Mouse (Mus musculus) cerebellum, postnatal 25 days (tissue): Measurements from ENCODE around the gene Slc35b2.
A peak's percentile ranks its signal among the peaks of the same experiment; 100 is the strongest.

ENCODE experiments used
- DNase-seq, 2 experiments: peaks; one replicate each; pipeline ENCODE4 v3.0.0; 2021; ENCODE audit warnings: mixed read lengths in 2 of 2

Slc35b2 gene

DNA sequence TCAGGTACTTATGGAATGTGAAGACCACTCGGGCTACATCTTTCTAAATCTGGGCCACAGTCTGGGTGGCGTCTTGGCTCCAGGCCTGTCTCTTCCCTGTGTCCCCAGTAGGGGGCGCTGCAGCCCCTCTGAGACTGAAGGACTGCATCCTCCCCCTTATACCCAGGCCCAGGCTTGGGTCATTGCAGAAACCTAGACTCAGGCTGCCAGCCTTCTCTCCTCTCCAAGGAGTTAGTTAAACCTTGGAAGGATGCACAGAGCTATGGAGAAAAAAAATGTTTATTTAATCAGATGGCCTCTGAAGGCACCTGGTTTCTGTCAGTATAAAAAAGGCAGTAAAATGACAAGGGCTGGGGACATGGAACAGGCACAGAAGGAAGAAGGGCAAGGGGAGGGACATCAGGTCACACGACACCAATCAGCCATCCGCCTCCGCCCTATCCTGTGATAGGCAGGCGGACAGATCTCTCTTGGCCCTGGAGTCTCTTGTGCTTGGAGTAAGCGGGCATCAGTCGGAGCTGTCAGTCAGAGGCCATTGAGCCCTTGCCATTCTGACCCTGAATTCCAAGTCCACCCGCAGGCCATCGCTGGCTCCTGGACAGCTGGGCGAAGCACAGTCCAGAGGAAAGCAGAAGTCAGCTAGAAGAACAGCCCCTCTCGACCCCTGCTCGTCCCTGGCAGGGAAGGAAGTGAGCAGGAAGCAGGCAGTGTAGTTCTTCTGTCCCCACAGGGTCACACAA is 21.4 kb downstream of the Slc35b2 start:
- peak; percentile 84 to 87 for DNase-seq

GRCm38 (mm10) chr17:45585725-45586448 is 22.2 kb downstream of the Slc35b2 start:
- DNase-seq: peak in 1 of 2 experiments; percentile 14

DNA sequence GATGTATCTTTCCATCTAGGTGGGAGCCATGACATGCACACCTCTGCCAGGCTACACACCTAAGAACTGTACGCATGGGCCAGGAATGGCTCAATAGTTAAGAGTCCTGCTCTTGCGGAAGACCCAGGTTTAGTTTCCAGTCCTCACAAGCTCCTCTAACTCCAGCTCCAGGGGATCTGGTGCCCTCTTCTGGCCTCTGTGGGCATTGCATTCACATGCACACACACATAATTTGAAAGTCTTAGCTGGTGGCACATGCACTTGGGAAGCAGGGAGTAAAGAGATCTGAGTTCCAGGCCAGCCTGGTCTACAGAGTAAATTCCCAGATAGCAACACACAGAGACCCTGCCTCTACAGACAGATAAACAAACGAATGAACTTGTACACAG is 22.8 kb downstream of the Slc35b2 start:
- peak; percentile 31 to 49 for DNase-seq

- no peak for DNase-seq
Observed at GRCm38 (mm10) chr17:45588370-45588769, 24.7 kb downstream of the Slc35b2 start.

DNA sequence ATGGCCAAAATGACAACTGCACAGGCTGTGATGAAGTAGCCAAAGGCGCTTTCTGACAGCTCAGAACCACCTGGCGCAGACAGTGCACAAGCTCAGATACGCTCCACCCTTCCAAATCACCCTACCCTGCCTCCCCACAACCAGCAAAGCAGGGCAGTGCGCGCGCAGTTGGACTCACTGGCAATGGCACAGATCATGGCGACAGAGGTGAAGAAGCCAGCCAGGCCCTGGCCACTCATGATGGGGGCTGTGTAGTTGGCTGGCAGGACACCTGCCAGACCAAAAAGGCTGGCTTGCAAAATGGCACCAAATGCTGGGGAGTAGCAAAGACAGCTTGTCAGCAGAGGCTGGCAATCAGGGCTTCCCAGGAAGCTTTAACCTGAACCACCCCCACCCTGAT is 25.6 kb downstream of the Slc35b2 start:
- DNase-seq: peak; percentile 49 to 66

- DNase-seq: peak; percentile 7 to 14
Observed at GRCm38 (mm10) chr17:45589844-45590243, 26.2 kb downstream of the Slc35b2 start.

DNA sequence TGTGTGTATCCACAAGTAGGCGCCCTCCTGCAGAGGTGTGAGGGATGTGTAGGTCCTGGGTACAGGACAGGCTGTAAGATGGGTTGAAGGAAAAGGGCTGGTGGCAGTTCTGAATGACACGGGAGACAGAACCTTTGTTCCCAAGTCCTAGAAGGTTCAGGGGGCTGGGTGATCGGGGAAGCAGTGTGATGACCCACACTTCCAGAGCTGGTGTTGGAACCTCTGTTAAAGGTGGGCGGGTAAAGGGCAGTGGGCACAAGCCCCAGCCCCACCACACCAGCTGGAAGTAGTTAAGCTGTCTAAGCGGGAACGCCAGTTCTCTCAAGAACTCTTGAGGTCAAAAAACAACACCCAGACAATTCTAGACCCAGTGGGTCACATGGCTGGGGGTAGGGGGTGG is 26.7 kb downstream of the Slc35b2 start:
- DNase-seq: peak in 1 of 2 experiments; percentile 11

- DNase-seq: peak in 1 of 2 experiments; percentile 64
Observed at GRCm38 (mm10) chr17:45591701-45592605, 28.3 kb downstream of the Slc35b2 start.

- DNase-seq: no peak
Observed at GRCm38 (mm10) chr17:45592606-45593431, 29.1 kb downstream of the Slc35b2 start.

DNA sequence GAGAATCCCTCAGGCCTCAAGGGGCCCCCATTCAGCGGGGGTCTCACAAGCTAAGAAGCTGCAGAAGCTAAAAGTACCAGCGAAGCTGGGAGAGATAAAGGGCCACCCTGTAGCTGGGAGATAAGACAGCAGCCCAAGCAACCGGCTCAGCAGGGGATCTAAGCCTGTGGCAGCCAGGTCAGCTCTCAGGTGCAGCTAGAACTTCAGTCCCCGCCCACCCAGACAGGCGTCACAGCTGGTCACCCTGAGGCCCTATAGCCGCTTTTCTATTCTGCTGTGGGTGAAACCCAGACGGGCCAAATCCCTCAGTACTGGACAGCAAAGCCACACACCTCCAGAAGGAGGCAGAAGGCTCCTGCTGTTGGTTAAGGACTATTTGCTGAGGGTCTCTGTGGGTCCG is 29.8 kb downstream of the Slc35b2 start:
- no peak for DNase-seq

GRCm38 (mm10) chr17:45594195-45594594 is 30.5 kb downstream of the Slc35b2 start:
- DNase-seq: no peak

DNA sequence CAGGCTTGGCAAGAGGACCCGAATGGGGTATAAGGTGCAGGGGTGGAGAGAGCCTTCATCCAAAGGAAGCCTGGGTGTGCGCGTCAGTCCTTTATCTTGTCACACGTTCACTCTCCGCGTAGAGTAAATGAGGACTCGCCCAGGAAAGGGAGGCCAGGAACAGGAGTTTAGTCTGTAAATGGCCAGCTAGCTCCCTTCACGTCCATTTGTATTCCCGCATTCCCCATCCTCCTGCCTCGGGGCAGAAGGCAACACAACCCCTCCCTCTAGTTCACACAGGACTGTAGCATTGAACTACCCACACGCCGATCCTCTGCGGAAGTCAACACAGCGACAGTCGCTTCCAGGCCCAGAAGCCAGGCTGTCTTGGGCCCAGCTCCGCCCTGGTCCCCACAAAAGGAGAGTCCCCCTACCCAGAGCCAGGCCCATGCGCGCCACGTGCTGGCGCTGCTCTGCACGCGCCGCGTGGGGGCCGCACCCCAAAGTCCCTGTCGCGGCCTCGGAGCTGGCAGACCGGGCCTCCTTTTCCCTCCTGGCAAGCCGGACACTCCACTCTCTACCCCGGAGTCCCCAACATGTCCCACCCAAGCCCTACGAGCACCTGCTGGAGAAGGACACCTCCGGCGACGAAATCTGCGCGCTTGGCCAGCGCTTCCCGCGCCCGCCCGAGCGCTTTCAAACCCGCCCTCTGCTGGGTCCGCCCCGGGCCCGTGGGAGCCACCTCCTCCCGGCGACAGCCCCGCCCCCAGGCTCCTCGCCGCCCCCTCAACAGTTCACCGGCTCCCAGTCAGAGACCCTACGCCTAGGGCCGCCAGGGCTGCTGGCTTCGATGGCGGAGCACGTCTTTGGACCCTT is 31.4 kb downstream of the Slc35b2 start:
- DNase-seq: peak; percentile 80 to 85

DNA sequence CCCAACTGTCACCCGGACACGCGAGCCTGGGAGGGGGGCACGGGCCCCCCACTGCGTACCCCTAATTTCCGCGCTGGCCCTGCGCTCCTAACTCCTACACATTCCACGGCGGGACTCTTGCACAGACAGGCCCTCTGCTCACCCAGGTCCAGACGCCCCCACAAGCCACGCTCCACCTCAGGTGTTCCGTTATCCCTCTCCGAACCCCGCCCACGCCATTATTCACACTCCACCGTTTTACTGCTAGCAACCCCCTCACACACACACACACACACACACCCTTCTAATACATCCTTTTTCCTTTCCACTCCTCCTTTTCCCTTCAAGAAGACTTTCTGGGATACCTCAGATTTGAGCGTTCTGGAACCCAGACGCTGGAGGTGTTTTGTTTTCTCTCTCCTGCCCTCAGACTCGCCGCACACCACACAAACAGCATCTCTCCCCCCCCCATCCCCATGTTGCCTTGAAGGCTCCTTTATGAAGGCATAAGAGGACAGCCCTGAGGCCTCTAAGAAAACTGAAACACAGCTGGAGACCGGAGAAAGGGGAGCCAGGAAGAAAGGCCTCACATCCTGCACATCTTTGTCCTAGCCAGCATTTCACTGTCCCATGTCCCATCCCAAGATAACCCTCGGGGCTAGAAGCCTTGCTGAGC is 32.2 kb downstream of the Slc35b2 start:
- DNase-seq: peak in 1 of 2 experiments; percentile 56

DNA sequence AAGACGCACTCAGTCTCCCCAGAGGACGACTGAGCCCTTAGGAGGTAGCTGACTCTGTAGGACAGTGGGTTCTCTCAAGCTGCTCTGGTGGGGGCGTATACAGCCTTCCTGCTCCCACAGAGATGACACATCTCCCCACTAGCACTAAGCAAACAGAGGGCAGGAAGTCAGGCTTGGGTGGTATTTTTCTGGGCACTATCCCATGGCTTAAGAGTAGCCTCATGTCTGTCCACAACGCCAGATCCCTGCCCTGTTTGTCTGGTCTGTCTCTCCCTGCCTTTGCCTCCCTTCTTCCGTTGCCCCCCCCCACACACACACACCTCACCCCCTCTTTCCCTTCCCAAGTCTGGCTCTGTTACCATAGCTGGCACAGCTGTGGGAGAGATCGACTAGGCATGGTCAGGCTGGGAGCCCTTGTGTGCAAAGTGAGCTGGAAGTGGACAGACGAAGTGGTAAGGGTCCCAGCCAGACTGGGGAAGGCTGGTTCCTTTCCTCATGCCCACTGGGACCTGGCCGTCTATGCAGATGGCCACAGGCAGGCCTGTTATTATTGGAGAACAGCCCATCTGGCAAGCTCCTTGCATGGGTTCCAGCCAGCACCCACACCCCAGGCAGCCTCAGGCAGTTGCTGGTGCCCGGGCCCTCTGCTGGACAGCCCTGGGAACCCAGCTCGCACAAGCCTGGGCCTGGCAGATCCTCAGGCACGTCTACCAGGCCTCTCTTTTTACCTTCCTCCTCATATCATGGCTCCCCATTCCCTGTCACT is 33.1 kb downstream of the Slc35b2 start:
- DNase-seq: peak; percentile 65 to 73

DNA sequence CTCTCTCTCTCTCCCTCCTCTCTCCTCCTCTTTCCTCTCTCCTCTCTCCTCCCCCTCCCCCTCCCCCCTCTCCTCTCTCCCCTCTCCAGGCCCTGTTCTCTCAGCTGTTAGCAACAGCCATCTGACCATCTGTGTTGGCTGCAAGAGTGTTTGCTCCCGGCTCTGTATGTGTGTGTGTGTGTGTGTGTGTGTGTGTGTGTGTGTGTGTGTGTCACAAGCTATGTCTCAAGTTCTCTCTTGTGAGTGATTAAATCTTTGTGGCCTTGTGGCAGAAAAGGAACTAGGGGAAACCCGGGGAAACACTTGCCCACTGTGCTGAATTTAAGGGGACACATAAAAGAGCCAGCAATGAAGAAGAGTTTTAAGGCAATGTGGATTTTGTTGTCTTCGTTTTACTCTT is 34.1 kb downstream of the Slc35b2 start:
- peak in 1 of 2 experiments; percentile 55 for DNase-seq

GRCm38 (mm10) chr17:45598376-45598775 is 34.7 kb downstream of the Slc35b2 start:
- DNase-seq: no peak

- DNase-seq: no peak
Observed at GRCm38 (mm10) chr17:45598891-45599290, 35.2 kb downstream of the Slc35b2 start.

DNA sequence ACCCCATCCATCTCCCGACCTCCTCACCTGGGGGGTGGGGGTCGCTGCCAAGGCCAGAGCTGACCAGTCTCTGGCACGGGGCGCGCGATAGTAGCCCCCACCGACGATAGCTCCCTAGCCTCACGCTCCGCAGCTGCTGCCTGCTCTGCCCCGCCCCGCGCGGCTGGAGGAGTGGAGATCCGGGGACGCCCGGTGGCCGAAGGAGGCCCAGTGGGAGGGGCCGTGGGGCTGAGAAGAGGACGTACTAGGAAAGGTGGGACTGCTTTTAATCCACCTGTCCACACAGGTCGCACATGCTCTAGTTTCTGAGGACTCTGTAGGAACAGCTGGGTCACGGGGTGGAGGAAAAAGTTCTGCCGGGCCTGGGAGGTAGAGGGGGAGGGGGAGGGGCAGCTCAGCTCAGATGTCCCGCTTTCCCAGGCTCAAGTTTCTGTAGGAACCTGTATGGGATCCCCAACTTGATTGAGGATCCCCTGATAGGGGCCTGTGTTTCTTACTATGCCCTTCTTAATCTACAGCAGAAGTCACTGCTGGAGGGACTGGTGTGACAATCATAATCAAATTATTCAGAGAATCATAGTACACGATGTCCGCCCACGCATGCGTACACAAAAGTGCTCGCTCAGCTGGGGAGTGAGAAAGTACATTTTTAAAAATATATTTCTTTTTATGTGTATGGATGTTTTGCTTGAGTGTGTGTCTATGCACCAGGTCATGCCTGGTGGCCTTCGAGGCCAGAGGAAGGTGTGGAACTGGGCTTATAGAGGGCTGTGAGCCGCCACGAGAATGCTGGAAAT is 36.0 kb downstream of the Slc35b2 start, which contains the start of gene Slc29a1:
Gene Slc29a1 (minus strand): TSS at position 161 of the 797 bp plus-strand sequence.
- peak in 1 of 2 experiments; percentile 58 for DNase-seq

- no peak for DNase-seq
Observed at GRCm38 (mm10) chr17:45600267-45600666, 36.6 kb downstream of the Slc35b2 start.
